Mouse (Mus musculus): ENCODE measurements at regions not wholly inside any gene's neighbourhood (a gene's known extent, or its start where the extent isn't known, plus 50 kb on each side); places are given as distances from the start of the nearest gene placed in this dataset.
A peak's percentile ranks its signal among the peaks of the same experiment; 100 is the strongest.

- Histone ChIP-seq H3K27me3 (replicated peaks; ENCODE audit: control insufficient read depth, insufficient read depth, low read length) (no peaks in the 10 kb centered on the region), H3K36me3 (ENCODE audit: control insufficient read depth, insufficient read depth, low read length) (no peaks in the 10 kb centered on the region), H3K4me2 (ENCODE audit: low read length) (no peak overlapping the region), H3K4me3 (ENCODE audit: low read depth, low read length) (no peak overlapping the region), H3K4me1 (ENCODE audit: control insufficient read depth, insufficient read depth, low read length) (no peaks in the 10 kb centered on the region), H3K9ac (ENCODE audit: low read length) (no peak overlapping the region), H3K9me3 (replicated peaks; ENCODE audit: control insufficient read depth, low read length) (no peaks in the 10 kb centered on the region), H3K27ac (ENCODE audit: low read depth, low read length) (no peak overlapping the region)
- ATAC-seq (no peak), DNase-seq (ENCODE audit: low spot score) (no peak)
- 91% methylated on average over 2 of the region's 2 CpGs for WGBS
Measured at GRCm38 (mm10) chr10:91528305-91528704, 347.2 kb upstream of the Tmpo start.

DNA sequence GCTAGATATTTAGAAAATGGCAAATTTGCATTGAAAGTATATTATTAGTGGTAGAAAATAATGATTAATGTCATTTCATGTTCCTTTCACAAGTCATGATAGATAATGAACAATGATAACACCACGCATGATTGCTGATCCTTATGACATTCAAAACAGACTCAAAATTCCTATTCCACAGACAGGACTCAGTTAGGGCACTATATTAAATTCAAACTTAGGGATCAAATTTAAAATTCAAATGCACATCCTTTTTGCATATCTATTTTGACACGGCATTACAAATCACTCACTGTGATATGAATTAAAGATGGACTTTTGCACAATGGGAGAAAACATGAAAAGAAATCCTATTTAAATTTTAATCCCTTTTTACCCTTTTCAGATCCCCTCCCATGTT, 340.1 kb upstream of the Tmpo start:
- Histone ChIP-seq H3K4me3 (ENCODE audit: low read depth, low read length) (no peak overlapping the region), H3K27me3 (replicated peaks; ENCODE audit: control insufficient read depth, insufficient read depth, low read length) (no peaks in the 10 kb centered on the region), H3K4me2 (ENCODE audit: low read length) (no peak overlapping the region), H3K36me3 (ENCODE audit: control insufficient read depth, insufficient read depth, low read length) (no peaks in the 10 kb centered on the region), H3K9ac (ENCODE audit: low read length) (no peak overlapping the region), H3K9me3 (replicated peaks; ENCODE audit: control insufficient read depth, low read length) (no peaks in the 10 kb centered on the region), H3K27ac (ENCODE audit: low read depth, low read length) (no peak overlapping the region), H3K4me1 (ENCODE audit: control insufficient read depth, insufficient read depth, low read length) (no peaks in the 10 kb centered on the region; the same call in 1 of the 2 replicates)
- DNase-seq (ENCODE audit: low spot score): peak; percentile 37
- peak; percentile 46; the same call in 1 of the 2 replicates for ATAC-seq
- 65% methylated on average over 2 of the region's 2 CpGs for WGBS

DNA sequence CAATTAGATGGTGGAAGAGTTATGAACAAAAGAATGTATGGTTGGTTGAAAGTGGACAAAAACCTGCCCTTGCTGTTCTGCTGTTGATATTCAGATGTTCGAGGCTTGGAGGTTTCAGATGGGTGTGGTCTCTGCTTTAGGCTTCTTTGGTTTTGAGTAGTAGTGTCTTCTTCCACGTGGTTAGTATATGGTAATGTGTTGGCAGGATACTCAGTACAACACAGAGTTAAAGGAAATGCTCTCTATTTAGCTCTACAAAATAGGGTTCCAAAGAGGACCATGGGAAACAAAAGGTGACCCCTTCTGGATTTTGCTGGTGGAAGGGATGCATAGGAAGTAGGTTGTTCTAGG, 333.9 kb upstream of the Tmpo start:
- peak; percentile 76 for ATAC-seq
- H3K36me3 ChIP-seq (ENCODE audit: control insufficient read depth, insufficient read depth, low read length): no peaks in the 10 kb centered on the region
- 5% methylated on average over 2 of the region's 2 CpGs for WGBS

GRCm38 (mm10) chr10:91514163-91515020, 333.3 kb upstream of the Tmpo start:
- Histone ChIP-seq H3K4me1 (ENCODE audit: control insufficient read depth, insufficient read depth, low read length) (no peaks in the 10 kb centered on the region), H3K36me3 (ENCODE audit: control insufficient read depth, insufficient read depth, low read length) (no peaks in the 10 kb centered on the region), H3K9ac (ENCODE audit: low read length) (no peak overlapping the region), H3K27ac (ENCODE audit: low read depth, low read length) (no peak overlapping the region), H3K27me3 (replicated peaks; ENCODE audit: control insufficient read depth, insufficient read depth, low read length) (no peaks in the 10 kb centered on the region), H3K4me3 (ENCODE audit: low read depth, low read length) (no peak overlapping the region), H3K9me3 (replicated peaks; ENCODE audit: control insufficient read depth, low read length) (no peaks in the 10 kb centered on the region), H3K4me2 (ENCODE audit: low read length) (no peak overlapping the region)
- peak; percentile 84 for ATAC-seq
- 41% methylated on average over 9 of the region's 9 CpGs for WGBS
- peak; percentile 88 for DNase-seq (ENCODE audit: low spot score)

More for the DNA sequence above, 333.9 kb upstream of the Tmpo start:
- Histone ChIP-seq H3K4me2 (ENCODE audit: low read length) (no peak overlapping the region), H3K27me3 (replicated peaks; ENCODE audit: control insufficient read depth, insufficient read depth, low read length) (no peaks in the 10 kb centered on the region), H3K4me3 (ENCODE audit: low read depth, low read length) (no peak overlapping the region), H3K9me3 (replicated peaks; ENCODE audit: control insufficient read depth, low read length) (no peaks in the 10 kb centered on the region), H3K4me1 (ENCODE audit: control insufficient read depth, insufficient read depth, low read length) (no peaks in the 10 kb centered on the region), H3K27ac (ENCODE audit: low read depth, low read length) (no peak overlapping the region), H3K9ac (ENCODE audit: low read length) (no peak overlapping the region)
- no peak for DNase-seq (ENCODE audit: low spot score)

- WGBS: 94% methylated on average over 7 of the region's 7 CpGs
- no peaks in the 10 kb centered on the region for H3K27me3 ChIP-seq (replicated peaks; ENCODE audit: control insufficient read depth, insufficient read depth, low read length)
Measured at GRCm38 (mm10) chr10:91507038-91507437, 325.9 kb upstream of the Tmpo start.

DNA sequence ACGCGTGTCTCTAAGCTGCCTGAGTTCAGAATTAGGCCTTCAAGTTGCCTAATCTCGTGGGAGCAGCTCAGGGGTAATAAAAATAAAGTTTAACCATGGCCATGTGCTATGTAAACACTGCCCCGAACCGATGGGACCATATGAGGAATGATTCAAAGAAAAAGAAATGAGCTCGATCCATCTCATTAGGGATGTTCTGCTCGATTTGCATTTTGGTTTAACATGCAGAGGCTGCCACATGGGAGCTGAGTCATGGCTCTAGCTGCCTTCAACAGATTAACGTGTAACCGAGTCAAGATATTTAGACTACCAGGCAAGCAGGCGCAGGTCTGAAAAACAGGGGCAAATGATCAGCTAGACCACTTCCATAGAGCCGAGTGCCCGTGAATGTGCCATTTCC, 323.8 kb upstream of the Tmpo start:
- no peak overlapping the region for H3K9ac ChIP-seq (ENCODE audit: low read length)
- 79% methylated on average over 12 of the region's 12 CpGs for WGBS
- no peak for ATAC-seq

More at GRCm38 (mm10) chr10:91507038-91507437, 325.9 kb upstream of the Tmpo start:
- Histone ChIP-seq H3K27ac (ENCODE audit: low read depth, low read length) (no peak overlapping the region), H3K4me3 (ENCODE audit: low read depth, low read length) (no peak overlapping the region), H3K36me3 (ENCODE audit: control insufficient read depth, insufficient read depth, low read length) (no peaks in the 10 kb centered on the region), H3K4me2 (ENCODE audit: low read length) (no peak overlapping the region), H3K9ac (ENCODE audit: low read length) (no peak overlapping the region), H3K4me1 (ENCODE audit: control insufficient read depth, insufficient read depth, low read length) (no peaks in the 10 kb centered on the region), H3K9me3 (replicated peaks; ENCODE audit: control insufficient read depth, low read length) (no peaks in the 10 kb centered on the region)
- no peak for ATAC-seq
- no peak for DNase-seq (ENCODE audit: low spot score)

DNA sequence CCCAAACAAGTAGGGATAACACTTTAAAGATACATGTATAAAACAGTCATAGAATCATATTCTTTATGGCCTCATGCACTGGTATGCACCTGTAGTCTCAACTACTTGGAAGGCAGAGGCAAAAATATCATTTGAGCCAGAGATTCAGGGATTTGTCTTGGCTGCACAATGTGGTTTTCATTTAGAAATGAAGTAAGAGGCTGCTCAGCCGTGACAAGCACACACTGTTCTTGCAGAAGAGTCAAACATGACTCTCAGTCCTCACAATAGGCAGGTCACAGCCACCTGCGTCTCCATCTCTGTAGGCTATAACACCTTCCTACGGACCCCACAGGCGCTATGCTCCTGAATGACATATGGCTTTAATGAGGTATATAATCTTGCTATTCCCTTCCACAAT, 317.4 kb upstream of the Tmpo start:
- DNase-seq (ENCODE audit: low spot score): no peak
- Histone ChIP-seq H3K27me3 (replicated peaks; ENCODE audit: control insufficient read depth, insufficient read depth, low read length) (no peaks in the 10 kb centered on the region), H3K9ac (ENCODE audit: low read length) (no peak overlapping the region), H3K4me3 (ENCODE audit: low read depth, low read length) (no peak overlapping the region), H3K4me1 (ENCODE audit: control insufficient read depth, insufficient read depth, low read length) (no peaks in the 10 kb centered on the region), H3K27ac (ENCODE audit: low read depth, low read length) (no peak overlapping the region), H3K36me3 (ENCODE audit: control insufficient read depth, insufficient read depth, low read length) (no peaks in the 10 kb centered on the region), H3K4me2 (ENCODE audit: low read length) (no peak overlapping the region), H3K9me3 (replicated peaks; ENCODE audit: control insufficient read depth, low read length) (no peaks in the 10 kb centered on the region)
- ATAC-seq: no peak
- WGBS: 75% methylated on average over 4 of the region's 4 CpGs

More for the DNA sequence above, 323.8 kb upstream of the Tmpo start:
- no peak overlapping the region for H3K4me3 ChIP-seq (ENCODE audit: low read depth, low read length)
- H3K4me1 ChIP-seq (ENCODE audit: control insufficient read depth, insufficient read depth, low read length): no peaks in the 10 kb centered on the region
- no peaks in the 10 kb centered on the region for H3K36me3 ChIP-seq (ENCODE audit: control insufficient read depth, insufficient read depth, low read length)
- DNase-seq (ENCODE audit: low spot score): no peak
- no peaks in the 10 kb centered on the region for H3K27me3 ChIP-seq (replicated peaks; ENCODE audit: control insufficient read depth, insufficient read depth, low read length)
- H3K4me2 ChIP-seq (ENCODE audit: low read length): no peak overlapping the region
- H3K9me3 ChIP-seq (replicated peaks; ENCODE audit: control insufficient read depth, low read length): no peaks in the 10 kb centered on the region
- no peak overlapping the region for H3K27ac ChIP-seq (ENCODE audit: low read depth, low read length)

GRCm38 (mm10) chr10:91464691-91465090, 283.6 kb upstream of the Tmpo start:
- H3K9me3 ChIP-seq (replicated peaks; ENCODE audit: control insufficient read depth, low read length): no peaks in the 10 kb centered on the region
- H3K4me3 ChIP-seq (ENCODE audit: low read depth, low read length): no peak overlapping the region
- 97% methylated on average over 2 of the region's 2 CpGs for WGBS
- no peak overlapping the region for H3K9ac ChIP-seq (ENCODE audit: low read length)
- no peaks in the 10 kb centered on the region for H3K36me3 ChIP-seq (ENCODE audit: control insufficient read depth, insufficient read depth, low read length)
- DNase-seq (ENCODE audit: low spot score) (no peak), ATAC-seq (no peak)
- no peak overlapping the region for H3K27ac ChIP-seq (ENCODE audit: low read depth, low read length)
- H3K27me3 ChIP-seq (replicated peaks; ENCODE audit: control insufficient read depth, insufficient read depth, low read length): no peaks in the 10 kb centered on the region
- H3K4me2 ChIP-seq (ENCODE audit: low read length): no peak overlapping the region
- no peaks in the 10 kb centered on the region for H3K4me1 ChIP-seq (ENCODE audit: control insufficient read depth, insufficient read depth, low read length)

DNA sequence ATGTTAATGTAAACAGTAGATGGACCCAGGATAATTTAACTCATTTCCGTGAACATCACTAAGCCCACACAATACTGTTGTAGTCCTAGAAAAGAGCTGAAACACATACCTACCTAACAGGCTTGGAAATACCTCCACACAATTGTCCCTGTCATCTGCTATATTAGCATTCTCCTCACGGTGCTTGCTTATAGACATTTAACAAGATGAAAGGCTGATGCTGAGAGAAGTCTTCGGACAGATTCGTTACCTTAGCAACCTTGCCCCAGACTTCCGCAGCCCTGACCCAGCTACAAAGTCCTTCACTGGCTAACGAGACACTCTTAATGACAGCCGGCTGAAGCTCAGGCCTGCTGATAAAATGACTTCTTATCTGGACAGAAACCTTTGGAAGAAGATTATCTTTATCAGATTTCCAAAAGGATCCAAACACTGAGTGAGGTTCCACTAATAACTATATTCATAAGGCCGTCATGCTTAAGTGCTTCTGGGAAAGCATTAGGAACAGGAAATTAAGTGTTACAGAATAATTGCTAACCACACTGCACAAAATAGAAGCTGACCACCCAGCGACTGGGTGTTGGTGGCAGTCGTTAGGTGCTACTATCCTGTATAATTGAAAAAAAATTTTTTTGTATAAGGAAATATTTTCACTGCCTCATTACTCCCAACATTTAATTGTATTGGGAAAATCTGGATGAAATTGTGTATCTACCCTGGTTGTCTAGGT, 267.0 kb upstream of the Tmpo start:
- no peak overlapping the region for H3K4me2 ChIP-seq (ENCODE audit: low read length)
- H3K4me3 ChIP-seq (ENCODE audit: low read depth, low read length): no peak overlapping the region
- 15% methylated on average over 10 of the region's 10 CpGs for WGBS
- H3K9ac ChIP-seq (ENCODE audit: low read length): no peak overlapping the region
- DNase-seq (ENCODE audit: low spot score) (peak; percentile 70), ATAC-seq (peak; percentile 63; the same call in 1 of the 2 replicates)
- 0 out of 2 replicates have a peak overlapping the region, but pooled peaks have one; percentile 33 for H3K27ac ChIP-seq (ENCODE audit: low read depth, low read length)
- H3K36me3 ChIP-seq (ENCODE audit: control insufficient read depth, insufficient read depth, low read length): no peaks in the 10 kb centered on the region
- H3K27me3 ChIP-seq (replicated peaks; ENCODE audit: control insufficient read depth, insufficient read depth, low read length): no peaks in the 10 kb centered on the region
- no peaks in the 10 kb centered on the region for H3K9me3 ChIP-seq (replicated peaks; ENCODE audit: control insufficient read depth, low read length)
- 0 out of 2 replicates have a peak, but pooled peaks cover 5% of the 10 kb centered on the region for H3K4me1 ChIP-seq (ENCODE audit: control insufficient read depth, insufficient read depth, low read length)

Measured in forebrain, embryonic 14.5 days (tissue).